Mouse (Mus musculus): Measurements from ENCODE around the gene Farsb. TPM values are rescaled to one million over a fixed set of nuclear protein-coding genes. Genes with fewer than 3 reads are reported as not detected.

The Farsb gene
- polyA plus RNA-seq, 1 experiment = 36.0 TPM

DNA sequence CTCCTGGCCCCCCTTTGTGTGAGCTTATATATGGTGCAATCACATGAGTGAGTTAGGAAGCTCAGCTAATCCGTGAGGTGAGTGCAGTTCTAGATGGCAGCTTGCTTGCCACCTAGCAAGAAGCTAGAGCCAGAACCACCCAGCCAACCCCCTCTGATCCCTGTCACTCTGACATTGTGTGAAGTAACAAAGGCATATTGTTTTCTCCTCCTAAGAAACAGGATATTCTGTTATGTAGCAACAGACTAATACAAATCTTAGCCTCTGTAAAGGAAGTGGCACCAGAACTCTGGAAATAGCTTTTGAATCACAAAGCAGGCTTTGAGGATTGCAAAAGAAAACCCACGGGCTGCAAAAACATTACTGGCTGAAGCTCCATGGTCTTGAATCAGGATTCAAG is 4.3 kb downstream of the Farsb start:
- DNase-seq (ENCODE audit: low spot score) = no peak

DNA sequence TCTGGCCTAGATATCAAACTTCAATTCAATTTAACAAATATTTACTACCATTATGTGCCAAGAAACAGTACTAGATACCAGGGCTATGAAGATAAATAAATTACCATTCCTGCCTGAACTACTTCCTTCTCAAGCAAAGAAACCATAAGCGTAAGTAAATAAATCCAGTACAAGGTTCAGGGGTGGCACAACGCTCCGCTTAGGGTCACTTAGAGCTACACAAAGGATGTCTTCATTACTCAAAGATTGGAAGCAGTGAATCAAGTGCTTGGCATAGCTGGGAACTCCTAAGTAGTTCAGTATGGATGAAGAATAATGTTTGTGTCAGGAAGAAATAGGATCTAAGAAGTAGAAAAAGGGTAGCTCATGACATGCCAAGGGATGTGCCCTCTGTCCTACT is 5.3 kb downstream of the Farsb start:
- DNase-seq (ENCODE audit: low spot score) = no peak

DNA sequence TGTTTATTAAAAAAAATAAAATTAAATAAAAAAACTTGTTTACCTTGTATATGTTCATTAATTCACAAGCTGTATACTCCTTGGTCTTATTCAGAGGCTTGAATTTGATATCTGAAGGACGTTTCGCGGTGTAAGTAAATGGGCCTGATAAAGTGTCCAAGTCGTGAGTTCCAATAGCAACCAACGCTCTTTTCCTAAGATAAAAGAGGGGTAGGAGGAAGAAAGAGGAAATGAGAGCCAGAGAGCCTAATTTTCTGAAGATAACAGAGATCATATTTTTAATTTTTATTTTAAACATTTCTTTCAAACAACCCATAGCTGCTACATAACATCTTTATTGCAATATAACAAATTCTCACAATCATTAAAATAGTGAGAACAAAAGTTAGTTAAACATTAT is 16.3 kb downstream of the Farsb start:
- DNase-seq (ENCODE audit: low spot score) = no peak

DNA sequence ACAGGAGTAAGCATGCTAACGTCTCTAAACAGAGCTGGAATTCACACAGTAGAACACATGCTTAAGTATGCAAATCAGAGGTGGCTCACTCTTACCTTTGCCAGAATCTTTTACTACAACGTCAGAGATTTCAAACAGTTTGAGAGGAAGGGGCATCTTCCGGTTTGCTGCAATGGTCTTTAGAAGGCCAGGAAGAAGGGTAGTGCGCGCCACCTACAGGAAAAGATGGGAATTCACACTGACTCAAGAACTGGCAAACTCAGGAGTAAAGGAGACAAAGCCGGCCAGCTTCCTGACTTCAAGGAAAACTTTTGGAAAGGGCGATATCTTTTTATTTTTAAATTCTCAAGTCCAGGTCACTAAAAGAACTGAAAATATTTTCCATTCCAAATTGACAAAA is 34.0 kb downstream of the Farsb start:
- DNase-seq (ENCODE audit: low spot score) = no peak

DNA sequence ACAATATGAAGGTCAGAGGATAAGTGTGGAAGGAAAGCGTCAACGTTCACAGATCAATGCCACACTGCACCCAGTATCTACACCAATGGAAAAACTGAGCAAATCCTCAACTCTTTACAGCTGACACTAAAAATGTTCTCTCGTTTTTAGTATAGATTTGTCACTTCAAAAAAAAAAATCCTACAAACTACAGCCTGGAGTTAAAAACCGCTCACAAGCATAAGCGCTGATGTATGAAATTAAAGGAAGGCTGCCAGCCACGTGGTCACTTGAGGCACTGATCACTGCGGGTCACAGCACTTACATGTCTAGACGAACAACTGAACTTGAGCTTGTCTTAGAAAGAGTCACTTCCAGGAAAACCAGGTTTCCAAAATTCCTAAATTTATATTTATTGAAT is 34.8 kb downstream of the Farsb start:
- no peak for DNase-seq (ENCODE audit: low spot score)

DNA sequence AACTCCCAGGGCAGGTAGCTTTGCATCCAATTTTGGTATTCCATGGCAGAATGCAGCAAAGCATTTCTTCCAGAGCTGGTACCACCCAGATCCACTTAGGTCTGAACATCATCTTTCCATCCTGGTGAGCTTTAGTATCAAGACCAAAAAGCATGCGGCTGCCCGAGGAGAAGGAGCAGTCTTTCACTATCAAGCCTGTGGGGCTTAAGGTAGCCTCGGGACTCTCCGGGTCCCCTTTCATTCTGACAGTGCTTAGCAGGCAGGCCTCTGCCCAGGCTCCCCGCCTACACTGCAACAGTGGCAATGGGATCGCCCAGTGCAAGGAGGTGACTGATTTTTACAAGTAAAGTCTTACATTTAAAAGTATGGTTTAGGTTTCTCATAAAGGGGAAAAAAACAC is 36.2 kb downstream of the Farsb start:
- DNase-seq (ENCODE audit: low spot score) = no peak

DNA sequence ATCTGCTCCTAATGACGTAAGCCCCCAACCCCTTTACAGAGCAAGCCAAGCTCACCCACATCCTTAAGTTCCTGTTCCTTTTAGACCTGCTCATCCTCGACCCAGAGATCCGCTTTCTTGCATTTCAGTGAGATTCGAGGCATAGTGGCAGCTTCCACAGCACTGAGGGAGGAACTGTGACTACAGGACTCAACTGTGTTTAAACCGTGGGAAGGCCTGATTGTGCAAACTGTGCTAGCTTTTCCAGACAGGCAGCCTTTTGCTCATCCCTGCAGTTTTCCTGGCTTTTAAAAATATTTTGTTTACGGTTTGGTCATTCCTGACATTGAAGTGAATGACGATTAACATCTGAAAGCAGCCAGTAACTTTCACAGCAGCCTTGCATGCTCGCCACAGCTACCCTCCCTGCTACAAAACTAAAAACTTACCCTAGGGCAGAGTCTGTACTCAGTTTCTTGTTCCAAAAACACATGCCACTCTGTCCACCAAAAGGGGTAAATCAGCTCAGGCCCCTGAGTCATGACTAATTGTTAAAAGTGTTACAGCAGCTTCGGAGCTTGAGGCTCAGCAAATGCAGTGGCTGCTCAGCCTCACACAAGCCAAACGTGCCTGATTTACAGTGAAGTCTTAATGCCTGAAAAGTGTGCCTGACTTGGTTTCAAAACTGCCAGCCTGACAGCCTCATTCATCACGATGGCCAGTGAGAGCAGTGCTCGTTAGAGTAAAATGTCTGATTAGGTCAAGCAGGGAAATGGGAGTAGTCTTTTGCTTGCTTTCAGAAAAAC is 37.4 kb downstream of the Farsb start:
- no peak for DNase-seq (ENCODE audit: low spot score)

DNA sequence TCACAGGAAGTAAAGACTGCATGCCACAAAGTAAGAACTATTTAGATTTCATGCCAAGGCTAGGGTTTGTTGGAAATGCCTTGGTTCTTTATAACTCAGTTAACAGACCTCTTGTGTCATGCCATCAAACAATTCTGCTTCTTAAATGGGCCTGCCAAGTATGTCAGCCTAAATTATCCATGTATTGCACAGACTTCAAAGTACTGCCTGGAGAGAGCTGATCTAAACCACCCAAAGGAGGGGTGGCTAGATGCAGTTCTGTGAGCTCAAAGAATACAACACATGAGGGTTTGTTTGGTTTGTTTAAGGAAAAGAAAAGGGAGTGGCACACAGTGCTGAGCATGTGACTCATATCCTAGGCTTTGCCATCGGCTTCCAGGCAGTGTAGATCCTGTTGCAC is 40.6 kb downstream of the Farsb start:
- no peak for DNase-seq (ENCODE audit: low spot score)

DNA sequence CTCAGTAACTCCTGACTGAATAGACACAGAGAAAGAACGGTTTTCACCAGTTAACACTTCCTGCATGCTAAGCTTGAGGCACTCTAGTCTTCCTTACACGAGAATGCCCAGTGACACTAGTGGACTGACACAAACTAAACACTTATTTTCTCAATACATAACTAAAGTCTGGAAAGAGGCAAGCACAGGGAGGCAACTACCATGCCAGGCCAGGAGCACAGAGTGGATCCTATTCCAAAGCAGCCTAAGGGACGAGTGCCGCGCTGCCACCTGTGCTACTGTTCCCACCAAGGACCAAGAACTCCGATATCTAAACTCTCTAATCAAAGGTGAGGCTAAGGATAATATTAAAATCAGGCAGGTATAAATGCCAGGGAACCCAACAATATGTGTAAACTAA is 42.0 kb downstream of the Farsb start:
- DNase-seq (ENCODE audit: low spot score) = no peak

DNA sequence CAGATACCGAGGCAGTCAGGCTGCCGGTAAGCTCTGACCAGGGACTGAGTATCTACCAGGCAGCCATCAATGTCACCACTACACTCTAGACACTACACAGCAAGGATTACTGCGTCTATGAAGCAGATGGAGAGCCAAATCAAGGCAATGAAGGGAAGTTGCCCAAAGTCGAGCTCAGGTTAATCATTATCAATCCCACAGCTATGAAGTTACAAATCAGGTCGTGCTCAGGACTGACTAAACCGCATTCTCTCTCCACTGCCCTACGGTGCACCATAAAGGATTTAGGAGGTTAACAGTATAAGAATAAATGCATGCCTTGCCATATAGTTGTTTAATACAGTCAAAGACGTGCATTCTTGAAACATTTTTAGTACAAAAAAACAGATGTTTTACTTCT is 42.5 kb downstream of the Farsb start:
- DNase-seq (ENCODE audit: low spot score) = no peak

DNA sequence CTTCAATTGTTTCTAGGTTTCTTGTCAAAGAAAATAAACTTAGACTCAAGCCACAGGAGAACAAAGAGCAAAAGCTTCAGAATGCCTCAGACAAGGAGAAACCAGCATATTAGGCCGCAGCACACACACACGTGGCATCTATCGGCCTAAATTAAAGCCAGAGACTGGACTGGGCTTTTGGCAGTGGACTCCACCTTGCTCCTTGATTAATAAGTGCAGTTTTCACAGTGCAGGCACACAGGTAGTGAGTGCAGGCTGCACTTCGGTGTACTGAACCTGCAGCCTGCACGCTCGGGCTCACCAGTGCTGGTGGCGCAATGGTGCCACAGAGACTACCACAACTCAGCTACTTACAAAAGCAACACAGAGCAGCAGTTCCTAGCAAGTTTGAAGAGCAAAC is 45.6 kb downstream of the Farsb start:
- no peak for DNase-seq (ENCODE audit: low spot score)

DNA sequence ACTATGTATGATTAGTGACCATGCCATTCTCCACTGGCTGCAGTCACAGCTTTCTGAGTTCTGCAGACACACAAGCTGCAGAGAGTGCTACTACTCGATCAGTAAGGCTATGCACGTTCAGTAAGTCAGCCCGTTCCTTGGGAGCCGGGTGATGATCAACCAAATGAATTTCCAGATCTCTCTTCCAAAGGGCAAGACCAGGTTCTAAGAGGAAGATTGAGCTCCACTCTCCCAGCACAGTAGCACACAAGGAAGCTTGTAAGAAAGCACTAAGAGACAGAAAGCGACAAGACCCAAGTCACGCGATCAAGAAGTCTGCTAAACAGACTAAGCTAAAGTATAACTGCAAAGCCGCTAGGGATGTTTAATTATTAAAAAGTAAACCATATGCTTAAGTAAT is 48.0 kb downstream of the Farsb start:
- DNase-seq (ENCODE audit: low spot score) = no peak

DNA sequence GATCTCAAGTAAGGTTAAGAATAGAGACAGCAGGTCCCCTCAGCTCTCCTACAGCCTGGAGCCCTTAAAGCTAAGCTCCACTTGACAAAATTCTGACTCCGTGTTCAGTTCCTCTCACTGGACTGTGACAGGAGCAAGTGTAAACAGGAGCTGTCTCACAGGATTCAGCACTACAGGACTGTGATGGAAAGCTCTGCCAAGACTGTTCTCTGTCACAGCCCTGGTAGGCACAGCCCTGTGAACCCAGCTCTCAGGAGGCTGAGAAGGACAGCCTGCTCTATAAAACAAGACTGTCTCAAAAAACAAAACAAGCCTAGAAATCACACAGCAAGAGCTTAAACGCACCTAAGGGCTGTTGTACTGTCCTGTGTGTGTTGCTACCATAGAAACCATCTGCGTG is 51.5 kb downstream of the Farsb start:
- no peak for DNase-seq (ENCODE audit: low spot score)

DNA sequence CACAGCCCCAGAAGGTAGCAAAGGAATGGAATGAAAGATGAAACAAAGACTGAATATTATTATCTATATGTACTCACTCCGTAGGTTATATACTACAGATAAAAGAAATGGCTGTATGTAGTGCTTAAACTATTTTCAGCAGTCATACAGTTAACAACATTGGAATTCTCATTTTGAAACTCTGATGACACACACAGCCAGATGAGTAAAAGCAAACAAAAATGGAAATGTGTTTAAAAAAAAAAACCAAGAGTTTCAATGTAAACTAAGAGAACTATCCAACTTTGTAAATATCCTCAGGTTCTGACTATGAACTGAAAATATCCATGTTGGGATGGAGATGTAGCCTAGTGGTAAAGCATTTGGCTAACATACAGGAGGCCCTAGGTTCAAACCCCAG is 52.3 kb downstream of the Farsb start:
- no peak for DNase-seq (ENCODE audit: low spot score)

DNA sequence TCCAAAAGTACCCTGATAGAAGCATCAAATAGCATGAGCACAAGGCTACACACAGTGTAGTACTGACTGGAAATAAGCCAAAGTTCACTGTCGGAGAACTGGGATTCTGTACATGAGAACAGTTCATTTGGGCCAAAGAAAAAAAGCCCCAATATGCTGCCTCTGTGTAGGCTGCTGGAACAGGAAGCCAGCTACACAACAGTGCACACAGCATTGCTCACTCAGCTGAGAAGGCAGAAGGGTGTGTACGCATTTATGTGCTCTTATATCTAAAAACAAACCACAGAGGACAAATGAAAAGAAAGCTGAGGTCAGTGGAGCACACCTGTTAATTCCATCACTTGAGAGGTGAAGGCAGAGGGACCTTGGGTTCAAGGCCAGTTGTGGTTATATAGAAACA is 52.7 kb downstream of the Farsb start:
- no peak for DNase-seq (ENCODE audit: low spot score)

DNA sequence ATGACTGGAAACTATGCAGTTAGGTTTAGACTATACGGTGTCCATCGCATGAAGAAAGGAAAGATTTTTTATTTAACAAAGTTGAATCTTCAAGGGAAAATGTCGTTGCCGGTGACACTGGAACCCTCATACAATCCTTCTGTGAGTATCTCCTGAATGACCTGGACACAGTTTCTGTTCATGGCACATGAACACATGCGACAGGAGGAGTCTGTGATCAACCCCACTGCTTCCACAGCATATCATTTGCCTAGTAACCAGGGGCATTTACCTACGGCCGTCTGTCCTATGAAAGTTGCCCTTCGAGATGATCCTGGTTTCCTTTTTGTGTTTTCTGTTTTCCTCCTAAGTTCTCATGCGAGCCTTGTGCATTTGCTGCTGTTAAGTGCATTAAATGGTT is 55.2 kb downstream of the Farsb start:
- DNase-seq (ENCODE audit: low spot score) = no peak

DNA sequence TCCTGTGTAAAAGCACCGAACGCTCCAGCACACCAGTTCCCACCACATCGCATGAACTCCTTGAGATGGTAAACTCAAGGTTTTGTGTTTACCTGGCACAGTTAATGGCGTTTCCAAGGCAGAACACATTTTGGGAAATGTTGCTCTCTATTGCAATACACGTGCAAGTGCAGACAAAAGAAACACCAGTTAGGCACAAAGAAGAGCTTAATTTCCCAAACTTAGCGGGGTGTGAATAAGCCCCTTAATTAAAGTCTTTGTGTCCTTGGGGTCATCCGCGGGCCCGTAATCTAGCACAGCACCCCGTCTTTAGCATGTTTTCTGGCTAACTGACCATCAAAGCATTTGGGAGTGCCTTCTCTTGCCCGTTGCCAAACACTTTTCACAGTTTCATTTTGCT is 59.8 kb downstream of the Farsb start:
- no peak for DNase-seq (ENCODE audit: low spot score)

DNA sequence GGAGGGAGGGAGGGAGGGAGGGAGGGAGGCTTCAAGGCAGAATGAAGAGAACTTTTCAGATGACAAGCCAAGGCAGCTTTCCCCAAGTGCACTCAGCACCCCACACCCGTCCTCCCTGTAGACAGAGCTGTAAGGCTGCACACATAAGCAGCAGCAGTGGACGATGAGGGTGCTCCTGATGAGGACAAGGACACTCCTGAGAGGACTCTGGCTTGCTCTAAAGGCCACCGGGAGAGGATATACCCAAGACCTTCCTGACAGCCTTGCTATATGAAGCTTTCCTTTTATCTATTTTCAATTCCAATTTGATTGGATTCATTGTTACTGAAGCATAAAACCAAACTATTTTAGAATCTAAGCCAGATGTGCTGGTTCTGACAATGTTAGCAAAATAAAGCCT is 61.9 kb downstream of the Farsb start:
- no peak for DNase-seq (ENCODE audit: low spot score)

DNA sequence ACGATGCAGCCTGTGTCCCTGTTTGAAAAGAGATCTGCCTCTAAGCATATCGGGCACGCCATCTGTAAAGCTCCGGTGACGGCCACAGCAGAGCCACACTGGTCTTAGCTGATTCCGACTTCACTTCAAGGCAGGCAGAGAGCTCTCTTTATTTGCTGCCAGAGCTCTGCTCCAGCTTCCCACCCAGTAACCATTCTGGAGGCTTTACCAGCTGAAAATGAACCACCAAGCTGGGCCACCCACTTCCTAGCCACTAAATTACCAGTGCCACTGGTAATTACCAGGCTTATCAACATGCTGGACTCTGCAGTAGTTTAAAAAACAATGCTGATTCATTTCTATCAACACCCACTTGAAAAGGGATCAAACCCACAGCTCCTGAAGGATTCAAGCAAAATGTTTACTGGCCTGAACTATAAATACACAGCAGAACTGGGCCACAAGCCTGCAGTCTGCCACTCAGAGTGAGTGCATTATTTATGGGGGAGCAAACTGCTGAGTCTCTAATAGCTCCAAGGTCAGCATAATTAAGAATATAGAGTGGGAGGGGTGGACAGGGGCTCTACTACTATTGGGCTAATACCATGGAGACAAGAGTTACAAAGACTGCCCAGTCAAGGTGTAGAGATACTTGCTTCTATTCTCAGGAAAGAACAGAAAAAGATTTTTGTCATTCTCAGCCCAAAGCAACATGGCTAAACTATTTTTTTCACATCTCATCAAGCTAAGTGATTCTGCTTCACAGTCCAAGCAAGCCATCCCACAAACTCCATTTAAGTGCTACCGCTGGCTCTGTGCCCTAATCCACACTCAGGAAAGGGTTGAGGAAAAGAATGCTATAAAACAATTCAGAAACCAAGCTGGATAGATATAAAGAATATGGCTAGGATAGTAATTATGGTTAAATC is 62.6 kb downstream of the Farsb start:
- no peak for DNase-seq (ENCODE audit: low spot score)

DNA sequence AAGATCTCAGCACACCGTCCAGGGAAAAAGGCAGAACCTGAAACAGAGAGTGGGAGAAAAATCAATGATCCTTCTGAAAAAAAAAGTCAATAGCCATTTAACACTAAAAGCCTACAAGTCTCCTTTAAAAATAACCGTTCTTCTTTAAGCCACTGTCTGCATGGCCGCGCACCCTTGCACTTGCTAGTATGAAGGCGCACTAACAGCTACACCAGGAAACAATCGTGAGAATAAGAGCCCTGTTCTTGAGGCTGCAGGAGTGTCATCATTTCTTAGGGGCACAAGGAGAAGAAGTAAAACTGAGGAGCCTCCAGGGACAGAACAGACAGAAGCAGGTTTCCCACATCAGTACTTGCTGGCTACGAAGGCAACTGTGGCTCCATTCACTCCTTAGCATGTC is 63.4 kb downstream of the Farsb start:
- no peak for DNase-seq (ENCODE audit: low spot score)

DNA sequence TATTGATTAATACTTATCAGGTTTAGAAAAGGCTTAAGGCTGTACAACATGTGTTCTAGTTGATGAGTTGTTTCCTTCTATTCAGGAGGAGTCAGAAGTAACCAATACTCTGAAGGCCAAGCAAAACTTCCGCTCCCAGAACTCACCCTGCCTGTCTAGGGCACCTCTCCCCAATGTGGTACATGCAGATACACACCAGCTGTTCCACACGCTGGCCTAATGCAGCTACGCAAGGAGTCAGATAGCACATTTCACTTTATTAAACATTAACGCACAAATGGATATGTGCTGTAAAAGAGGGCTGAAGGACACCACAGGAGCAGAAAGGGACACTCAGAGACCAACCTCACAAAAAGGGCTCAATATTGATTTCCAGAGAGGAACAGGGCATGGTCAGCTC is 63.8 kb downstream of the Farsb start:
- no peak for DNase-seq (ENCODE audit: low spot score)

DNA sequence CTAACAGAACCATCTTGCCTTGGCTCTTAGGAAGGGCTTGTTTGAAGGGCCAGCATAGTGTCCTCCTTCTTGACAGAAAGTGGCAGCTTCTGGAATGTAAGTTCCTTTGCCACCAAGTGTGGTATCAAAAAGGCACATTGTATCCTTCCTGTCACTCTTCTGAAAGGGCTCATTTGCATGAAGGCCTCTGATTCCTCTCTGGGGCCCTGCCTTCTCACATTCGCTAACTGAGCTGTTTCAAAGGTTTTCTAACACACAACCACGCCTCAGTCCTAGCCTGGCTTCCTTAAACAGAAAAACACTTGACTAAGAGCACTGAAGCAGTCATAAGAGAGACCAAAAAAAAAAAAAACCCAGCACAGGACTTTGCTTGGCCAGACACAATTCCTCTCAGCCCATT is 66.1 kb downstream of the Farsb start:
- no peak for DNase-seq (ENCODE audit: low spot score)

DNA sequence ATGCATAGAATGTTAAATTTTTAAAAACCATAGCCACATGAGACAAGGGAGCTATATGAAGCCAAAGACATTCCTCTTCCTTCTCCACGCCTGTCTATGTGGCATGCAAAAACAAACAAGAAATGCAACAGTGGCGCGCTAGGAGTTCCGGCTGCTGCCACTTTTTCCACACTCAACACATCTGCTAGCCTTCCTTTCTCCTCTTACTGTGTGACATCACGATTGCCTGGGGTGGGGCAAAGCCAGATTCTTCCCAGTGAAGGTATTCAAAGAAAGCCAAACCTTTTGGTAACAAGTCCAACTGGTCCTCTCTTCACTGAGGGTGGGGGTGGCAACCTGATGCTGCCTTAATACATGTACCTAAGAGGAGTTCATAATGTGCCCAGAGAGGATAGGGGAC is 66.9 kb downstream of the Farsb start:
- DNase-seq (ENCODE audit: low spot score) = no peak

All from urinary bladder, adult 2 months (tissue).